Mouse (Mus musculus) thymus, adult 2 months (tissue): ENCODE data around the gene Gata3.

Experiments used
- CTCF ChIP-seq: fragments of 200-500 bp; IDR thresholded peaks from 2 replicates; pipeline ENCODE4 v1.5.1; 2012; ENCODE audit warnings: mild to moderate bottlenecking, control low read depth, low read length, moderate library complexity, borderline replicate concordance; ENCODE audit not compliant: control insufficient read depth, poor library complexity, insufficient read depth; ENCODE audit errors: extremely low read depth
- POLR2A ChIP-seq: fragments of 200-500 bp; IDR thresholded peaks from 2 replicates; pipeline ENCODE4 v1.6.1; 2012; ENCODE audit warnings: mild to moderate bottlenecking, low read length, control low read depth, moderate library complexity; ENCODE audit not compliant: control insufficient read depth, poor library complexity, insufficient read depth; ENCODE audit errors: extremely low read depth

GRCm38 (mm10) chr2:9835195-9835594, 54.6 kb downstream of the Gata3 start:
- TF ChIP-seq CTCF: no peak
- TF ChIP-seq POLR2A: no peak
